Mouse (Mus musculus) NIH3T3 (cell line): ENCODE data around the gene Dnase1.
"Not testable (repeated sequence)": the region's sequence is repeated elsewhere in the genome, so short reads cannot be mapped to it uniquely, and the experiment has no call there.

Experiments used
- DNase-seq: peaks from one replicate; pipeline ENCODE4 v3.0.0-alpha.2; 2012; ENCODE audit warnings: low read depth

Dnase1 gene

DNA sequence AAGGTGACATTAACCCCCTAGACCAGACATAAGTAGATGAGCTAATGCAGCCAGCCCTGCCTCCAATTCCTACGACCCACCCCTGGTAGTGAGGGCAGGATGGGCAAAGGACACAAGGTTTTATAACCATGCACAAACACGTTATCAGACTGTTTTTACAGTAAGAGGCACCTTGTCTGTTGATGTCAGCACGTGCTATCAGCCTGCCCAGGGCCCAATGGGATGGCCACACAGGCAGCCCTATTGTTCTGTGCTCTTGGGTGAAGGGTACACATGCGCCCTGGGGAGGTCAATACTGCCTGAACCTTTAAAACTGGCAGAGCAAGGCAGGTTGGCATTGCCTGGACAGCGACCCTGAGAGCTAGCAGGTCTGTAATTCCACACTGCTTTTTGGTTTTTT, at the start of gene Dnase1:
Gene Dnase1, plus strand, starts transcription at position 136 of the 400 bp plus-strand sequence.
- no peak for DNase-seq

DNA sequence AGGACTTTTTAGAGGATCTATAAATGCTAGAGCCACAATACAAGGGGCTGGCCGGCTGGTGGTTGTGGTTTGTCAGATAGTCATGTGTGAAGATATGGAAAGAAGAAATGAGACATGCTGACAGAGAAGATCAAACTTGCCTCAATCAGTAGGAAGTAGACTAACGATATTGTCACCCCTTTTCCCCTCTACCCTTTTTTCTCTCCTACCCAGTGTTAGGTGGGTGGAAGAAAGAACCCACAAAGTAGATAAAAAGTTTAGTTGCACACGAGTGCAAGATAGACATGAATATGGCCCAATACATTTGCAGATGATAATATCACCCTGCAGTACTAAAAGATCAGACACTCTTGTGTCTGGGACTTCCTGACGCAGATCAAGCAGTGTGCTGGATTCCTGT, 48.3 kb upstream of the Dnase1 start:
- no peak for DNase-seq

DNA sequence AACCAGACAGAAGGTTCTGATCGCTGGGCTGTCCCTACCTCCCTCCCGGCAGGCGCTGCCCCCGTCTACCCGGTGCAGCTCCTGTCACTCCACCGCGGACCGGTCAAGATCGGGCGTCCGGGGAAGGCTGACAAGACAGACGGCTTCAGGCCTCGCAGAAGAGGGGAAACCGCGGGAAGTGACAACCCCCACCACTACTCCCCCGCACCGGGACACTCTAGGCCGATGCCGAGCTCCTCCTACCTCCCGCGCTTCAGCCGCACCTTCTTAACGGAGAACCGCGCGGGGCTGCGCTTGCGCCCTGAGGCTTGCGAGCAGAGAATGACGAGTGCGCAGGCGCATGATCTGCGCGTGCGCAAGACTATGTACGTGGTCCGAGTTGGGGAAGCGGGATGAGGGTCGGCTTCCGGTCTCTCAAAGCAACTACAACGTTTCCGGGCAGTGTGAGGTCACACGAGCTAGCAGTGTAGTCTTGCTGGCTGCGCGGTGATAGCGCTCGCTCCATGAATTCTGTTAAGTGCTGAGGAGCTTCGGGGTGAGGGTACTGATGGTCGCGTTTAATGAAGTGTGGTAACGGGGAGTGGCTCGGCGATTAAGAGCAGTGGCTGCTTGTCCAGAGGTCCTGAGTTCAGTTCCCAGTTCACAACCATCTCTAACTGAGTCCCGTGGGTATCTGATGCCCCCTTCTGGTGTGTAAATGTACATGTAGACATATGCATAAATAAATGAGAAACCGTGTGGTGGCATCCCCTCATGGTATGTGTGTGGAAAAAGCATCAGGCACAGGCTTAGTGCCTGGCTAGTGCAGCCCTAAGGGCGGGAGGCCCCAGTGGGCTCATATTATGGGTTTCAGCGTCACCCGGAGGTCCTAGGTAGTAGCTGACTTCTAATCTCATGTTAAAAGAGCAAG, 33.0 kb upstream of the Dnase1 start, which contains the start of gene Slx4:
Gene Slx4, minus strand, starts transcription at position 282 of the 910 bp plus-strand sequence.
- peak; percentile 99 for DNase-seq

GRCm38 (mm10) chr16:4012882-4013570, 23.7 kb upstream of the Dnase1 start:
- no peak for DNase-seq

- no peak for DNase-seq
Observed at GRCm38 (mm10) chr16:4014040-4014668, 22.6 kb upstream of the Dnase1 start.

DNA sequence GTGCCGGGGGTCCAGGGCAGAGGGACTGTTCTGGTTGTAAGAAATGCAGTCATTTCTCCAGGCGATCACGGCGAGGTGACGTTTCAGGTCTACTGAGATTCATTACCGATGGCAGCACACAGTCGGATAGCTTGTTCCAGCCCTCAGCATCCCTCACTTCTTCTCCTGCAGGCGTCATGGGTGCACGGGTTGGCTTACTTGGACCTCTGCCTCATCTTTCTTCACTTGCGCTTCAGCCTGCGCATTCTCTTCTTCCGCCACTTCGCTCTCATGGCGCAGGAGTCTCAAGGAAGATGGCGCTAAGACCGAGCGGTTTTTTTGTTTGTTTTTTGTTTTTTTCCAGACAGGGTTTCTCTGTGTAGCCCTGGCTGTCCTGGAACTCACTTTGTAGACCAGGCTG, 20.0 kb upstream of the Dnase1 start:
- peak; percentile 45 for DNase-seq

DNA sequence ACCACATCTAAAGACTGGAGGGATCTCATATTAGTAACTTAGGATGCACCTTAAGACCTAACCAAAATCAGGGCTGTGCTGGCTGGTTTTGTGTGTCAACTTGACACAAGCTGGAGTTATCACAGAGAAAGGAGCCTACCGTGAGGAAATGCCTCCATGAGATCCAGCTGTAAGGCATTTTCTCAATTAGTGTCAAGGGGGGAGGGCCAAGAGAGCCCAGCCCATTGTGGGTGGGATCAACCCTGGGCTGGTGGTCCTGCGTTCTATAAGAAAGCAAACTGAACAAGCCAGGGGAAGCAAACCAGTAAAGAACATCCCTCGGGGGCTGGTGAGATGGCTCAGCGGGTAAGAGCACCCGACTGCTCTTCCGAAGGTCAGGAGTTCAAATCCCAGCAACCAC, 19.3 kb upstream of the Dnase1 start:
- not testable (repeated sequence) for DNase-seq

GRCm38 (mm10) chr16:4021241-4021640, 15.5 kb upstream of the Dnase1 start:
- no peak for DNase-seq

DNA sequence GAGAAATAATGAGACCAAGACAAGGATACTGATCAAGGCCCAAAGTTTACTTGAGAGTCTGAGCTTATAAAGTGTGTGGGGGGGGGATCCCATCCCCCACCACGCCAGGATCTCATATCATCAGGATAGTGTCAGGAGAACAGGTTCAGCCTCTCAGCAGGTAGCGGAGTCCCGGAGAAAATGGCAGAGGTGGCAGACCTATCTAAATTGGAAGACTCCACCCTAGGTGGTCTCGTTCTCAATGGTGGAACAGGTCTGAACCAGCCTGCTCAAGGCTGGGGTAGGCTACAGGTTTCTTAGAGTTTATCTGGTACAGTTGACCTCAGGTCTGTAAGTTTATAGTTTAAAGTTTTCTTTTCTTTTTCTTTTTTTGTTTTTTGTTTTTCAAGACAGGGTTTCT, 14.0 kb upstream of the Dnase1 start:
- DNase-seq: no peak

DNA sequence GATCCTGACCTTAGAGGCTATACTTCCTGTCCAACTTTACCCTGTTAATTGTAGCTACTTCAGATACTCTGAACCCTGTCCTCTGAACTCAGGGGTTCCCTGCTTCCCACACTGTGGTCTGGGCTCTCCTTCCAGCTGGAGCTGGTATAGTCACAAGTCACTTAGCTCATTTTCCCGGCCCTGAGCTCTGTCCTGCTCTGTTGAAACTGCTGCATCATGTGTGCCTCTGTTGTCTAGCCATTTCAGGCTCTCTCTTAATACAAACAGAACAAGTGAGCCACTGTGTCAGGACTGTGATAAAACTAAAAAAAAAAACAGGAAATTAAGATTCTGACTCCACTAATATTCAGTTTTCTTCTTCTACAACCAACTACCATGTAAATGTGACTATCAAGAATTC, 10.1 kb upstream of the Dnase1 start:
- DNase-seq: no peak

GRCm38 (mm10) chr16:4027211-4027610, 9.5 kb upstream of the Dnase1 start:
- peak; percentile 24 for DNase-seq

GRCm38 (mm10) chr16:4029371-4029841, 7.3 kb upstream of the Dnase1 start:
- no peak for DNase-seq

DNA sequence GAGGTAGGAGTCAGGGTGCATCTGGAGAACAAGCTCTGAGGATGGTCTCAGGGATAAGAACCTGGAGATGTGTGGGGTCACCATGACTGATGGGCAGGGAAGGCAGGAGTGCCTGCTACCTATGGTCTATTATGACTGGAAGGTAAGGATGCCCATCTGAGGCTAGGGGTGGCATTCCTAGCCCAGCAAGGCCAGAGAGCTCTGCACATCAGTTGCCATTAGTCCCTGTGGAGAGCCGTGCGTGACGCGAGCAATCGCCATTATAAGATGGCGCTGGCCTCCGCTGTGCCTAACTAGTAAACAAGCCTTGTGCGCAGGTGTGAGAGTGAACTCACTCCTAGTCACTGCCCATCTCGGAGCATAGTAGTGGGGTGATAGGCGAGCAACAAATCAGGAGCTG, 6.2 kb upstream of the Dnase1 start:
- DNase-seq: no peak

DNA sequence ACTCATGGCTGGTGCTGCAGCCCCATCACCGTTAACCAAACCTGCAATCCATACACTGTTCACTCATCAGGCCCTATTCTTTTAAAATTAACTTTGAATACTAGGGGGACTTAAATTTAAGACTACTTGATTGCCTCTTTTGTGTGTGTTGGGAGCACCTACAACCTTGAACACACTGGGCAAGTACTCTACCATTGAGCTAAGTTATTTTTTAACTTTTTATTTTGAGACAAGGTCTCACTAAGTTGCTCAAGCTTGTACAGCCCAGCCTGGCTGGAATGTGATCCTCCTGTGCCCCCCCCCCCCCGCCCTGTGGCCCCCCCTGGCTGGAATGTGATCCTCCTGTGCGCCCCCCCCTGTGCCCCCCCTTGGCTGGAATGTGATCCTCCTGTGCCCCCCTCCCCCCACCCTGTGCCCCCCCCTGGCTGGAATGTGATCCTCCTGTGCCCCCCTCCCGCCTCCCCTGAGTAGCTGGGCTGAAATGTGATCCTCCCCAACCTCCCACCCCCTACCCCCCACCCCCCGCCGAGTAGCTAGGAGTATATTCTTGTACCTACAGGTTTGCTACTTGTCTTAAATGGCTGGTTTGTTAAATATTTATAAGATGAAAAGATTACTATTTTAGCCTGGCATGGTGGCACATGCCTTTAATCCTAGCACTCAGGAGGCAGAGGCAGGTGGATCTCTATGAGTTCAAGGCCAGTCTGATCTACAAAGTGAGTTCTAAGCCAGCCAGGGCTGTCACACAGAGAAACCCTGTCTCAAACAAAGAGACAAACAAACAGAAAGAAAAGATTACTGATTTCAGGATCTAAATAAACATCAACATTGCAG, 5.1 kb upstream of the Dnase1 start:
- no peak for DNase-seq

DNA sequence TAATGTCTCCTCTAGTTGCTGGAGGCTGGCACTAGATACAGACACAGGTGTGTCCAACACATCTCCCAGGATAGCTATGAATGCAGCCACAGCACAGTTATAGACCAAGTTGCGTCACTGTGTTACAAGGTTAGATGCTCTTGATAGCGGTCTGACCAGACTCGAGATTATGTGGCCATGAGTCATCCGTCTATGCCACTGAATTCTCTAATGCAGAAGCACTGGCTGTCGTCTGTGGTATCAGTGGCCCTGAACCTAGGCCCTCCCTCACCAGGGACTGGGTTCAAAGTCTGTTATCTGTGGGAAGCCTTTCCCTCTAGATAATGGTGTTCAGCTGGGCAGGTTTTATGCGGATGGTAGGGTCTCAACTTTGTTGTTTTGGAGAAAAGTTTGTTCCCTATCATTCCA, 4.4 kb upstream of the Dnase1 start:
- no peak for DNase-seq

GRCm38 (mm10) chr16:4033971-4034370, 2.8 kb upstream of the Dnase1 start:
- no peak for DNase-seq

DNA sequence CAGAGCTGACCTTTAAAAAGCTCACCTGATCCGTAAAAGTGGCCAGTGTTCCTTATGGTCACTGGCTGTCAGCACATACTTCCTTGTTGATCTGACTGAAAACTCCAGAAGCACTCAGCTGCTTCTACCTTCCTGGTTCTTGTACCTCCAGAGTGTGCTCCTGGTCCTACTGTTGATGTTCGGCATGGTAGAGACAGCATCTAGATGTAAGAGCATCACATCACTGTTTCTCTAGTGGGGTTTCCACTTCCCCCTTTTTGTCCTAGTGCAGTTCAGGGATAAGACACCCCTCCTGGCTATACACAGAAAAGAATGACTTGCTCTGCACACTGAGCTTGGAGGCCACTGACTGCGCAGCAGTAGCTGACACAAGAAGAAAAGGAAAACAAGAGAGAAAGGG, 2.3 kb upstream of the Dnase1 start:
- no peak for DNase-seq

DNA sequence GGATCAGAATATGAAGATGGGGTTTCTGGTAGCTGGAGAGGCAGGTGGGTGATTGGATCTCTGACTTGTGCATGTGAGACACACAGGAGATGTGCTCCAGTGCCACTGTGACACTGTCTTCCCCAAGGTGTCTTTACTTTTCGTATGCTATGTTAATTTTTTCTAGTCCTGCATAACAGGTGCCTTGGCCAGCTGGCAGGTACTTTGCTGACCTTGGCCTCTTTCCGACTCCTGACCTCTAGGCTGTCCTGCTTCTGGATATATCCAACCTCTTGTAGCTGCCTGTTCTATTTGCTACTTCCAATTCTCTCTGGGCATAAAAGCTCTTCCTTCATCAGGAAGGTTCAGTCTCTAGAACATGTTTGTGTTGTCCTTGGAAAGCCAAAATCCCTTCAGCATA, 1.2 kb upstream of the Dnase1 start:
- DNase-seq: no peak

DNA sequence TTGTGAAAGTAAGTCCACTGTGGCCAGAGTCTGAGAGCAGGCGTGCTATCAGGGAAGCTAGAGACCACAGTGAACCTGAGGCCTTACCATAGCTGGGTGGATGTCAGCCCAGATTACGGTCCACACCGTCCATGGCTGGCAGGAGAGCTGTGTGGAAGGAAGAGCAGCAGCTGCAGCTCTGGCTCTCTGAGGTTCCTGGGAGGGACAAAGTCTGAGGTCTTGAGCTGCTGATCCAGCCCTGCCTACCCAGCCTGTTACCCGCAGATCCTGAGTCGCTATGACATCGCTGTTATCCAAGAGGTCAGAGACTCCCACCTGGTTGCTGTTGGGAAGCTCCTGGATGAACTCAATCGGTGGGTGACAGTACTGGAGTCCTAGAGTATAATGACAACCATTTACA, 948 bp downstream of the Dnase1 start:
- DNase-seq: no peak

DNA sequence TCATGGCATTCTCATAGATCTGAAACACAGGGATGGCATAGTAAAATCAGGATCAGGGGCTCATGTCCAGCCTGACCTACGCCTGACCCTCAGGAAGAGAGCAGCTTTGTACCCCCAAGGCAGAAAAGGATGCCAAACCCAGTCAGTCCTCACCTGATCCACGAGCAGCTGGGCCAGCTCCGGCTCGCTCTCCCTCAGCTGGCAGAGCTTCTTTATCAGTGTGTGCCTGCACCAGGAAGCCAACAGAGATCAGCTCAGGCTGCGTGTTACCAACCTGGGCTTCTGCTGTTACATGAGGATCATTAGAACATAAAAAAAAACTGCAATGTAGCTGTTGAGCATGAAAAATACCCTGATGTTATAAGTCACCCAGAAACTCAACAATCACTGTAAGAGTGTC, 3.5 kb downstream of the Dnase1 start:
- DNase-seq: no peak

- no peak for DNase-seq
Observed at GRCm38 (mm10) chr16:4041646-4042045, 4.9 kb downstream of the Dnase1 start.

DNA sequence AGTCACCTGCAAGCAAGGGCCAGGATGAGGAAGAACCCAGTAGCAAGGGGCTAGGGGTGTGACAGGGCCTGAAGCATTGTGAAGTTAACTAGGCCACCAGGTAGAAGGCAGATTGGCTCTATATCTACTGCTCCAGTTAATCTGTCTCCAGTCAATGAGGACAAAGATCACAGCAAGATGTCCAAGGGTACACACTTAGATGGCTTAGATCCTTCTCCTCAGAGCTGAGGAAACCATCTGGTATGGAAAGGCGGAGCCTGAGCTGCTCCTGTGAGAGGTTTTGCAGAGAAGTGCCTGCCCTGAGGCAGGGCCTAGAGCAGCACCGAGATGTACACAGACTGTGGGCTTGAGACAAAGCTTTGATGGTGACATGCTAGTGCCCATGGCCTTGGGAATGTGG, 7.4 kb downstream of the Dnase1 start:
- DNase-seq: no peak
